Mouse (Mus musculus) erythroblast, embryonic 14.5 days (primary cell): ENCODE data around the gene Gapdh. TPM values are rescaled to one million over a fixed set of nuclear protein-coding genes. Genes with fewer than 3 reads are reported as not detected.

ENCODE experiments used
- H3K27me3 ChIP-seq: 2 replicates; pipeline ENCODE4 v1.6.1; 2012; ENCODE audit warnings: inconsistent platforms; ENCODE audit not compliant: control insufficient read depth
- H3K36me3 ChIP-seq: 2 replicates; pipeline ENCODE4 v1.6.1; 2012; ENCODE audit warnings: mild to moderate bottlenecking, inconsistent platforms; ENCODE audit not compliant: control insufficient read depth
- H3K4me1 ChIP-seq: 2 replicates; pipeline ENCODE4 v1.6.1; 2012; ENCODE audit warnings: inconsistent platforms; ENCODE audit not compliant: control insufficient read depth
- H3K4me3 ChIP-seq: replicated peaks from 2 replicates; pipeline ENCODE3; 2012; ENCODE audit warnings: moderate library complexity, mild to moderate bottlenecking, inconsistent platforms
- H3K9me3 ChIP-seq: 2 replicates; pipeline ENCODE4 v1.6.1; 2012; ENCODE audit warnings: low read length, inconsistent platforms, mixed read lengths; ENCODE audit not compliant: control insufficient read depth
- GATA1 ChIP-seq: IDR thresholded peaks from 2 replicates; pipeline ENCODE4 v1.6.1; 2012; ENCODE audit warnings: low read length, inconsistent platforms, mixed read lengths
- TAL1 ChIP-seq: IDR thresholded peaks from 3 replicates; pipeline ENCODE4 v1.6.1; 2012; ENCODE audit warnings: low read length, inconsistent platforms, mixed read lengths
- polyA plus RNA-seq: library from polyadenylated mRNA; stranded (reverse); fragments of >175 nt; gene quantifications from 2 replicates; pipeline ENCODE4 v1.2.3, GENCODE M21; 2012

Gapdh gene
- polyA plus RNA-seq, 1 experiment = 525 TPM

GRCm38 (mm10) chr6:125128724-125129123, 37.5 kb downstream of the Gapdh start:
- TF ChIP-seq TAL1 = no peak
- no peak for TF ChIP-seq GATA1
- Histone ChIP-seq H3K9me3 (no peaks in the 10 kb centered on the region), H3K4me3 (no peak overlapping the region), H3K27me3 (no peaks in the 10 kb centered on the region), H3K36me3 (peaks cover 74% of the 10 kb centered on the region), H3K4me1 (peaks cover 23% of the 10 kb centered on the region)

GRCm38 (mm10) chr6:125119387-125119786, 46.9 kb downstream of the Gapdh start:
- no peaks in the 10 kb centered on the region for H3K27me3 ChIP-seq
- no peaks in the 10 kb centered on the region for H3K4me1 ChIP-seq
- H3K4me3 ChIP-seq = no peak overlapping the region
- H3K9me3 ChIP-seq = no peaks in the 10 kb centered on the region
- TF ChIP-seq GATA1 (no peak), TAL1 (no peak)
- H3K36me3 ChIP-seq = peaks cover 99% of the 10 kb centered on the region

GRCm38 (mm10) chr6:125112553-125112952, 53.7 kb downstream of the Gapdh start:
- TF ChIP-seq TAL1 (no peak), GATA1 (no peak)
- Histone ChIP-seq H3K4me1 (no peaks in the 10 kb centered on the region), H3K9me3 (peaks cover 6% of the 10 kb centered on the region), H3K27me3 (no peaks in the 10 kb centered on the region), H3K4me3 (no peak overlapping the region), H3K36me3 (peaks cover 98% of the 10 kb centered on the region)

Other genes starting within 250 kb of the Gapdh start
- gene Ptms, start 246.4 kb downstream of the Gapdh start, polyA plus RNA-seq = 2.6 and 3.1 TPM in 2 replicates
- 21.9 and 22.2 TPM in 2 replicates for gene Mlf2, start 235.1 kb downstream of the Gapdh start, polyA plus RNA-seq
- gene Cops7a, start 200.9 kb downstream of the Gapdh start, polyA plus RNA-seq = 2.7 TPM in 2 replicates
- gene Pianp, start 169.8 kb downstream of the Gapdh start, polyA plus RNA-seq = 0.03 TPM in 1 of 2 replicates, not detected in the other
- 3.9 and 4.2 TPM in 2 replicates for gene Zfp384, start 157.3 kb downstream of the Gapdh start, polyA plus RNA-seq
- 1.1 and 1.8 TPM in 2 replicates for gene Ing4, start 126.7 kb downstream of the Gapdh start, polyA plus RNA-seq
- gene Acrbp, start 116.8 kb downstream of the Gapdh start, polyA plus RNA-seq = 0.97 and 1.6 TPM in 2 replicates
- gene Lpar5, start 98.5 kb downstream of the Gapdh start, polyA plus RNA-seq = 0.06 TPM in 1 of 2 replicates, not detected in the other
- 6.8 TPM in 2 replicates for gene Chd4, start 70.5 kb downstream of the Gapdh start, polyA plus RNA-seq
- 0.78 and 1.8 TPM in 2 replicates for gene Nop2, start 34.6 kb downstream of the Gapdh start, polyA plus RNA-seq
- 1.3 and 1.5 TPM in 2 replicates for gene Iffo1, start 21.2 kb downstream of the Gapdh start, polyA plus RNA-seq
- gene Ncapd2, start 25.2 kb upstream of the Gapdh start, polyA plus RNA-seq = 78.5 and 98.6 TPM in 2 replicates
- 18.9 and 22.8 TPM in 2 replicates for gene Mrpl51, start 25.3 kb upstream of the Gapdh start, polyA plus RNA-seq
- gene Vamp1, start 49.1 kb upstream of the Gapdh start, polyA plus RNA-seq = 0.13 and 0.14 TPM in 2 replicates
- gene Tapbpl, start 65.4 kb upstream of the Gapdh start, polyA plus RNA-seq = 0.06 and 0.11 TPM in 2 replicates
- 0.04 TPM in 1 of 2 replicates, not detected in the other for gene Cd27, start 70.5 kb upstream of the Gapdh start, polyA plus RNA-seq
- gene Tuba3a, start 119.6 kb upstream of the Gapdh start, polyA plus RNA-seq = not detected in 2 replicates
- gene Ltbr, start 147.4 kb upstream of the Gapdh start, polyA plus RNA-seq = 0.20 and 0.26 TPM in 2 replicates
- 0.01 TPM in 1 of 2 replicates, not detected in the other for gene Scnn1a, start 154.2 kb upstream of the Gapdh start, polyA plus RNA-seq
- gene Tnfrsf1a, start 182.9 kb upstream of the Gapdh start, polyA plus RNA-seq = 0.70 and 0.78 TPM in 2 replicates
- gene Plekhg6, start 214.3 kb upstream of the Gapdh start, polyA plus RNA-seq = not detected in 2 replicates